Mouse (Mus musculus): ENCODE measurements around the gene R3hdm1. TPM values are rescaled to one million over a fixed set of nuclear protein-coding genes. Genes with fewer than 3 reads are reported as not detected.

Gene R3hdm1
- total and polyA plus RNA-seq, 3 experiments: 17.8 to 75.7 (median 33.9) TPM

- TF ChIP-seq POLR2AphosphoS2 (IDR thresholded peaks at IDR 0.05; ENCODE audit: low read depth, low read length): 0 out of 2 replicates have a peak, but pooled peaks have one; percentile 39
- TF ChIP-seq ELF1 (IDR thresholded peaks at IDR 0.05; ENCODE audit: low read depth, low read length): peak; percentile 99
- no peak for TF ChIP-seq MAFK (IDR thresholded peaks at IDR 0.05; ENCODE audit: insufficient replicate concordance, low read length)
- TF ChIP-seq CHD1 (IDR thresholded peaks at IDR 0.05; ENCODE audit: low read depth, low read length): no peak
- TF ChIP-seq MAZ (IDR thresholded peaks at IDR 0.05; ENCODE audit: low read depth, low read length): 0 out of 2 replicates have a peak, but pooled peaks have one; percentile 43
- no peak for TF ChIP-seq MEF2A (IDR thresholded peaks at IDR 0.05; ENCODE audit: borderline replicate concordance, low read depth, low read length)
- no peak for TF ChIP-seq PAX5 (IDR thresholded peaks at IDR 0.05; ENCODE audit: low read length)
- TF ChIP-seq EP300 (IDR thresholded peaks at IDR 0.05; ENCODE audit: low read length): no peak
Observed at GRCm38 (mm10) chr1:128243996-128244726, 141.1 kb downstream of the R3hdm1 start (continued).

GRCm38 (mm10) chr1:128244727-128245355, 141.7 kb downstream of the R3hdm1 start:
- dilution Hi-C loops (cut with MboI; ENCODE audit: extremely low pct_ligation_motif_present, extremely low pct_unique_long_range_greater_than_20kb, low sequenced_read_pairs): no loop called here
- TF ChIP-seq TBP (conservative IDR thresholded peaks at IDR 0.05; ENCODE audit: low read depth, low read length) (peak; percentile 51; the same call in 1 of the 2 replicates), MXI1 (IDR thresholded peaks at IDR 0.05; ENCODE audit: low read depth, low read length) (0 out of 2 replicates have a peak, but pooled peaks have one; percentile 28), ETS1 (conservative IDR thresholded peaks at IDR 0.05; ENCODE audit: low read depth, low read length) (0 out of 2 replicates have a peak, but pooled peaks have one; percentile 14), SIN3A (IDR thresholded peaks at IDR 0.05; ENCODE audit: low read length) (peak; percentile 78), ZC3H11A (IDR thresholded peaks at IDR 0.05; ENCODE audit: low read depth, low read length) (no peak), NELFE (IDR thresholded peaks at IDR 0.05; ENCODE audit: low read depth, low read length) (no peak), BHLHE40 (IDR thresholded peaks at IDR 0.05; ENCODE audit: low read depth, low read length) (no peak), POLR2AphosphoS2 (IDR thresholded peaks at IDR 0.05; ENCODE audit: low read depth, low read length) (no peak), ELF1 (IDR thresholded peaks at IDR 0.05; ENCODE audit: low read depth, low read length) (no peak), ZNF384 (IDR thresholded peaks at IDR 0.05; ENCODE audit: low read depth, low read length) (no peak; the same call in 1 of the 2 replicates), MAFK (IDR thresholded peaks at IDR 0.05; ENCODE audit: insufficient replicate concordance, low read length) (0 out of 2 replicates have a peak, but pooled peaks have one; percentile 46), ZMIZ1 (IDR thresholded peaks at IDR 0.05; ENCODE audit: low read depth, low read length) (no peak), POLR2A (IDR thresholded peaks at IDR 0.05; ENCODE audit: low read depth, low read length) (no peak), RCOR1 (conservative IDR thresholded peaks at IDR 0.05; ENCODE audit: low read depth, low read length) (no peak), RAD21 (IDR thresholded peaks at IDR 0.05; ENCODE audit: low read depth, low read length) (no peak), CHD1 (IDR thresholded peaks at IDR 0.05; ENCODE audit: low read depth, low read length) (no peak; the same call in 1 of the 2 replicates), JUN (IDR thresholded peaks at IDR 0.05; ENCODE audit: insufficient read depth, low read depth, low read length) (no peak), IRF4 (IDR thresholded peaks at IDR 0.05; ENCODE audit: low read depth, low read length) (no peak), MEF2A (IDR thresholded peaks at IDR 0.05; ENCODE audit: borderline replicate concordance, low read depth, low read length) (no peak), PAX5 (IDR thresholded peaks at IDR 0.05; ENCODE audit: low read length) (no peak), SMC3 (IDR thresholded peaks at IDR 0.05; ENCODE audit: low read depth, low read length) (no peak), MYC (IDR thresholded peaks at IDR 0.05; ENCODE audit: low read depth, low read length) (0 out of 2 replicates have a peak, but pooled peaks have one; percentile 30), JUND (conservative IDR thresholded peaks at IDR 0.05; ENCODE audit: low read depth, low read length) (no peak), MAZ (IDR thresholded peaks at IDR 0.05; ENCODE audit: low read depth, low read length) (no peak), KAT2A (IDR thresholded peaks at IDR 0.05; ENCODE audit: insufficient replicate concordance, low read length) (no peak), ZKSCAN1 (IDR thresholded peaks at IDR 0.05; ENCODE audit: borderline replicate concordance, low read depth, low read length) (no peak), MAX (IDR thresholded peaks at IDR 0.05; ENCODE audit: low read length) (no peak), USF1 (IDR thresholded peaks at IDR 0.05; ENCODE audit: low read depth, low read length) (no peak), E2F4 (IDR thresholded peaks at IDR 0.05; ENCODE audit: insufficient replicate concordance, low read depth, low read length) (no peak), TCF12 (IDR thresholded peaks at IDR 0.05; ENCODE audit: low read depth, low read length) (no peak), UBTF (IDR thresholded peaks at IDR 0.05; ENCODE audit: low read depth, low read length) (no peak), GABPA (IDR thresholded peaks at IDR 0.05; ENCODE audit: insufficient replicate concordance, low read depth, low read length) (no peak)

More at GRCm38 (mm10) chr1:128244727-128245355, 141.7 kb downstream of the R3hdm1 start:
- in situ Hi-C loops (cut with MboI; ENCODE audit: low pct_ligation_motif_present, low pct_unique_long_range_greater_than_20kb, low sequenced_read_pairs): no loop called here
- Histone ChIP-seq H3K4me3 (replicated peaks in 1 of 3; ENCODE audit: low read depth in 2 of 3, low read length in 2 of 3, poor library complexity in 1 of 3) (peak overlapping the region; percentile 79 to 95 (median 84)), H3K9me3 (replicated peaks; ENCODE audit: low read length) (no peaks in the 10 kb centered on the region), H3K27ac (ENCODE audit: insufficient read depth, low read depth) (peak overlapping the region; percentile 36; the same call in 1 of the 2 replicates), H3K9ac (ENCODE audit: insufficient read depth, low read depth) (peak overlapping the region; percentile 92), H3K79me2 (replicated peaks; ENCODE audit: control insufficient read depth, extremely low read depth, insufficient read depth, poor library complexity, severe bottlenecking) (peaks cover 33% of the 10 kb centered on the region), H3K4me1 (ENCODE audit: control insufficient read depth in 1 of 2, insufficient read depth in 2 of 2) (peaks cover 0 to 18% of the 10 kb centered on the region in 2 experiments; a peak in 2 of 4 replicates), H3K36me3 (replicated peaks in 1 of 2; ENCODE audit: control insufficient read depth in 1 of 2, insufficient read depth in 1 of 2, low read length in 1 of 2) (peaks cover 0 to 12% of the 10 kb centered on the region in 2 experiments), H3K4me2 (ENCODE audit: insufficient read depth, low read depth, poor library complexity, severe bottlenecking) (peak overlapping the region; percentile 51), H3K27me3 (replicated peaks) (no peaks in the 10 kb centered on the region)
- peak; percentile 53 for DNase-seq (ENCODE audit: extremely low read depth)
